Mouse (Mus musculus): ENCODE data around the gene Zfp445.

DNA sequence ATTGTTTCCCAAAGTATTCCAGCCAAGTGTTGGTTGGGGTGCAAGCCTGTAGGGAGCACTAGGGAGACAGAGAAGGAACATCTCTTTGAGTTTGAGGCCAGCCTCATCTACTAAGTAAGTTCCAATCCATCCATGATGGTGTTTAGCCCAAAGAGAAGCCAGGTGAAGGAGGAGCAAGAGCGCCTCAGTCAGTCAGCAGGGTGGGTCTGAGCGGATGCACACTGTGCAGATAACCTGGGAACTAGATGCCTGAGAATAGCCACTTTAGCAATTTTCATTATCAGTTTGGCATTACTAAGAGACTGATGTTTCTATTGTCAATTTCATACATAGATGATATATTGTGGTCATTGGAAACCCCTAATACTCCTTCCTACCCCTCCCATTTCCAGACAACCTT is 51.0 kb downstream of the Zfp445 start:
- TF ChIP-seq CTCF (IDR thresholded peaks at IDR 0.05; ENCODE audit: borderline replicate concordance, extremely low read depth, insufficient read depth, insufficient read length) (no peak), POLR2A (IDR thresholded peaks at IDR 0.05; ENCODE audit: borderline replicate concordance, extremely low read depth, insufficient read depth, insufficient read length, poor library complexity, severe bottlenecking) (no peak)

All from brain, embryonic 14.5 days (tissue).